Mouse (Mus musculus) monocyte, adult 5-6 weeks (primary cell): ENCODE measurements around the gene Ushbp1. TPM values are rescaled to one million over a fixed set of nuclear protein-coding genes. Genes with fewer than 3 reads are reported as not detected.
"Not testable (repeated sequence)": the region's sequence is repeated elsewhere in the genome, so short reads cannot be mapped to it uniquely, and the experiment has no call there.

Source experiments
- ATAC-seq: fragments of 153-309, 156-312 bp; replicated peaks from 2 replicates; pipeline ENCODE4 v1.8.0; 2017; ENCODE audit warnings: mild to moderate bottlenecking; ENCODE audit not compliant: low TSS enrichment, insufficient number of reproducible peaks, severe bottlenecking, poor library complexity, low FRiP score
- total RNA-seq: library from RNA; stranded (forward); fragments of 200-1000, 200-491, 200-594 nt; gene quantifications from 3 replicates; pipeline ENCODE4 v1.2.3, GENCODE M21; 2017

The Ushbp1 gene
- total RNA-seq, 1 experiment from 2014 or later = not detected

- ATAC-seq = peak; percentile 44
These were observed 19.8 kb downstream of the Ushbp1 start for GRCm38 (mm10) chr8:71375581-71376422.

GRCm38 (mm10) chr8:71374616-71375206 lies 20.9 kb downstream of the Ushbp1 start:
- no peak for ATAC-seq

- ATAC-seq = no peak
These were observed 22.6 kb downstream of the Ushbp1 start for GRCm38 (mm10) chr8:71373000-71373399.

DNA sequence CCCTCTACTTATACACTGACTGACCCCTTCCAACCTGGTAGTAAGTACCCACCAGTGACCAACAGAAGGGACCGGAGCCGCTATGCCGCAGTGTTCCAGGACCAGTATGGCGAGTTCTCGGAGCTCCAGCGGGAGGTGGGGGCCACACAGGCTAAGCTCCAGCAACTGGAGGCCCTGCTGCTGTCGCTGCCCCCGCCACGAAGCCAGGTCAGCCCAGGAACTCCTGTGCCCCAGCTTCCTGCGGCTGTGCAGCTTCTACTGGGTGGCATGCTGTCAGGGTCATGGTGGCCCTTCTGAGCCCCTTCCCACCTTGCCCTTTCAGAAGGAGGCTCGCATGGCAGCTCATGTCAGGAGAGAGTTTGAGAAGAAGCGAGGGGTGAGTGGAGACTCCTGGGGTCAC lies 23.2 kb downstream of the Ushbp1 start:
- ATAC-seq = no peak

GRCm38 (mm10) chr8:71371236-71371848 lies 24.3 kb downstream of the Ushbp1 start, which contains the start of gene Ocel1:
Ocel1 (plus strand) TSS chr8:71371298.
- ATAC-seq = peak; percentile 59

DNA sequence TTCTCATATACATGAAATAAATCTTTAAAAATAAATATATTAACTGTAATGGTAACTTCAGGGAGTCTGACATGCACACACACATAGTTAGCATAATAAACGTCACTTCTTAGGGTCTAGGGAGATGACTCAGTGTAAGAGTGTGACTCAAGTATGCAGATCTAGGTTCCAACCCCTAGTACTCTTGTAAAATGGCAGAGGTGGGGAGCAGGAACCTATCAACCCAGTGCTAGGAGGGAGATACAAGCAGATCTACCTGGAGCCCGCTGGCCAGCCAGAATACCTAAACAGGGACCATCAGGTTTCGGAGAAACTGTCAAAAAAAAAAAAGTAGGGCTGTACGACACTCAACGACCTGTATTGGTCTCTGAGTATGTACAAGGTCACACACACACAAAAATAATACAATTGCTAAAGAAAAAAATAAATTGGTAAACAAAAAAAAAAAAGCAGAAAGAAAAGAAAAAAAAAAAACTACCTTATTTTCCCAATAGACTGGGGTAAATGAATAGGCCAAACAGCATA lies 24.8 kb downstream of the Ushbp1 start:
- ATAC-seq = no peak

- no peak for ATAC-seq
These were observed 26.4 kb downstream of the Ushbp1 start for GRCm38 (mm10) chr8:71369040-71369718.

GRCm38 (mm10) chr8:71368366-71368765 lies 27.2 kb downstream of the Ushbp1 start:
- ATAC-seq = no peak

DNA sequence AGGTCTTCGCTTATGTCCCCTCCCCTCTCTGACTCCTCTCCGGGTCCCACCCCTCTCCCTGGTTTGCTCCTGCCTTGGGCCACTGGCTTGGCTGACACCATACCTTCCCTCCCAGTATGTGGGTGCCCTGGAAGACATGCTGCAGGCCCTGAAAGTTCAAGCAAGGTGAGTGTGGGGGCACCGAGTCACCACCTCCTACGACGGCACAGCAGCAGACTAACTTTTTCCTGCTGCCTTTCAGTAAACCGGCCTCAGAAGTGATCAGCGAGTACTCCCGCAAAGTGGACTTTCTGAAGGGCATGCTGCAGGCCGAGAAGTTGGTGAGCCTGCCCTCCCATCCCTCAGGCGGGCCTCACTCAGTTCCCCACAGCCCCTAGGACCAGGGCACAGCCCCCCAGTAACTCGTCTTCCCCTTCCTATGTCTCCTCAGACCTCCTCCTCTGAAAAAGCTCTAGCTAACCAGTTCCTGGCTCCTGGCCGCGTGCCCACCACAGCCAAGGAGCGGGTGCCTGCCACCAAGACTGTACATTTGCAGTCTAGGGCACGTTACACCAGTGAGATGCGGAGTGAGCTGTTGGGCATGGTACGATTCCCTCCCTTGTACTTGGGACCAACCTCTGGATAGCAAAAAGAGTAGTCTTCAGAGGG lies 27.9 kb downstream of the Ushbp1 start:
- ATAC-seq = no peak

DNA sequence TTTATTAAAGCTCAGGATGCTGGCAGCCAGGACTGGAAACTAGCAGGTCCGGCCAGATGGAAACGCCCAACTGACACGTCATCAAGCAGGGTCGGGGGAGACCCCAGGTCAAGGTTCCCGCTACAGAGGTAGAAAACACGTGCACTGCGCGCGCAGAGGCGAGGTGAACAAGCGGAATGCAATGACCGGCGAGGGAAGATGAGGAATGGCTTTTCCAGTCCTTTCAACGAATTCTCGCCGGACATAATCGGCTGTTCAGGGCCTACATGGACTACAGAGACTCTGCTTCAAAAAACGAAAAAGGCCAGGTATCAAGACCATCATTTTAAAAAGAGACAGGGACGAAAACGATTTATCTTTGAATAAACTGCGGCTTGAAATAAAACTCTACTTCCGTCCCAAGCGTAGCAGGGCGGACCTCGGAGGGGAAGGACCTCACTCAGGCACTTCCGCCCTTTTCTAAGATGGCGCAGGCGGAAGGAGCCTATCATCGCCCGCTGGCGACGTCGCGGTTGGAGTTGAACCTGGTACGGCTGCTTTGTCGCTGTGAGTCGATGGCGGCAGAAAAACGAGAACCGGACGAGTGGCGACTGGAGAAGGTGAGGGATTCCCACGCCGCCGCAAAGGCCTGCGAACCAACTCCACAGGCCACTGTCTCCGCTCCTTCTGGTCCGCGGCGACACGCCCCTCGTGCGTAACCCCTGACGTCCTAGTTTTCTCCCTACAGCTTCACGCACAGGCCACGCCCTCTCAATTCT lies 28.7 kb downstream of the Ushbp1 start, which contains the start of gene Use1:
TSS of gene Use1 (plus strand) at position 78 of the 758 bp plus-strand sequence.
- peak; percentile 74 for ATAC-seq

GRCm38 (mm10) chr8:71358026-71358425 lies 37.6 kb downstream of the Ushbp1 start:
- no peak for ATAC-seq

GRCm38 (mm10) chr8:71351520-71351919 lies 44.1 kb downstream of the Ushbp1 start:
- ATAC-seq = no peak

- ATAC-seq = no peak
These were observed 44.5 kb downstream of the Ushbp1 start for GRCm38 (mm10) chr8:71351117-71351516.

GRCm38 (mm10) chr8:71346581-71346980 lies 49.0 kb downstream of the Ushbp1 start:
- ATAC-seq = no peak

DNA sequence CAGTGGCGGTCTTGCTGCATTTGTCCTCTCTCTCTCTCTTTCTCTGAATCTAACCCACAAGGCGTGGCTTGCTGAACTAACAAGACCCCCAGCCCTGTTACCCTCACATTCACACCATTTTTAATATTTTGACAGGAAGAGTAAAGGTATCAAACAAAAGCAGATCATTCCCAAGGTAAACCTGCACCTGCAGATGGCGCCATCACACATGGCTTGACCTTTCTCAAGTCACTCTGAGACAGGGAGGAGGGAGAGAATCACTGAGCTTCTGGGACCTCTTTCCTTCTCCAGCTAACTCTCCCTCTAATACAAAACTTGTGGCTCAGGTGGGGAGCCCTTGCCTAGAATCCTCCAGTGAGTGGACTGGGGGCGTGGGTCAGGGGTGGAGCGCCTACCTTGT lies 55.0 kb downstream of the Ushbp1 start:
- no peak for ATAC-seq

DNA sequence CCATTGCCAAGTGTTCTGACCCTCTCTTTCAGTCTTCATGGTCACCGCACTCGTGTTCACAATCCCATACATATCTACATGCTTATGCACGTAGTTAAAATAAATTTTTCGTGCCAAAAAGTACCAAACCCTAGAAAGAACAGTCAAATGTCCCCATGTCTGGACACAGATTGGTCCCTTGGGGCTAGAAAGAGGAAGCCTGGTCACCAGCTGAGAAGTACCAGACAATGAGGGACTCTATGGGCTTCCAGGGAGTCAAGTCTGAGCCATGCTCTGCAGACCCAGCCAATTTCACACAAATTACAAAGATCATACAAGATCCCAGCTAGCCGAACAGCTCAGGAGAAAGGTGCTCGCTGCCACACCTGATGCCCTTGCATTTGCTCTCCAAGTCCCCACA lies 57.8 kb downstream of the Ushbp1 start:
- not testable (repeated sequence) for ATAC-seq
